Mouse (Mus musculus): Measurements from ENCODE around the gene Dscam. TPM values are rescaled to one million over a fixed set of nuclear protein-coding genes. Genes with fewer than 3 reads are reported as not detected.

The Dscam gene
- polyA plus RNA-seq, 1 experiment, result 0.13 TPM

DNA sequence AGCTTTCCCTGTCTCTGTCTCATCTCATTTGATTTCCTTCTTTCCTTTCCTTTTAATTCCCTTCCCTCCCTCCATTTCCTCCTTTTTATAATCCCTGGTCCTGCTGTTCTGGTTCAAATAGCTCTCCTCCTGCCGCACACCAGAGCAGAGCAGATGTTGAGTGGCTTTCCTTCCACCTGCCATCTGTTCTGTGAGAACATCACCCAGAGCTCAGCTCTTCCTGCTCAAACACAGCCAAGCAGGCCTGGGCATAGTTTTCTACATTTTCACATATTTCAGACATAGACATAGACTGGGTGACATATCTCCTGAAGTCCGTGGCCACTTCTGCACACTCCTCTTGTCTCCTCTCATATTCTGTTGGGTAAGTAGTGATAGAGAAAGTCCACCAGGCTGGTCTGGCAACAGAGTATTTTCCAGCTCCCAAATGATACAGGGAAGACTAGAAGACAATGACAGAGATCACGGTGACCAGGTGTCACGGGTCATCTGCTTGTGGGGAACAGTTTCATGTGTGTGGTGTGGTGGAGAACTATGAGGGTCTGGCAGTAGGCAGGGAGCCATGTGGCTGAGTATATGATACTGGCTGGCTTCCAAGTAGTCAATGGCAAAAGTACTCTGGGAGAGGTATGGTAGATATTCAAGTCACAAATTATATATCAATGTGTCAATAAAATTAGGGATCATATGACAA is 536.3 kb downstream of the Dscam start:
- TF ChIP-seq POLR2A (IDR thresholded peaks at IDR 0.05; ENCODE audit: insufficient read depth, low read length) (no peak), CTCF (IDR thresholded peaks at IDR 0.05; ENCODE audit: low read depth, low read length) (no peak), EP300 (IDR thresholded peaks at IDR 0.05; ENCODE audit: insufficient read depth, low read depth, low read length) (no peak)
- H3K9ac ChIP-seq (ENCODE audit: low read depth, poor library complexity, severe bottlenecking), result no peak overlapping the region
- no peak overlapping the region for H3K27ac ChIP-seq (ENCODE audit: insufficient read depth, low read length)
- H3K9me3 ChIP-seq (replicated peaks; ENCODE audit: control insufficient read depth, insufficient read depth, low read length, poor library complexity, severe bottlenecking), result no peaks in the 10 kb centered on the region
- H3K27me3 ChIP-seq (ENCODE audit: control insufficient read depth, insufficient read depth, low read length, poor library complexity, severe bottlenecking), result no peaks in the 10 kb centered on the region
- H3K4me3 ChIP-seq (ENCODE audit: low read depth, low read length), result no peak overlapping the region
- no peaks in the 10 kb centered on the region for H3K36me3 ChIP-seq (ENCODE audit: control insufficient read depth, insufficient read depth, low read length, poor library complexity, severe bottlenecking)
- H3K4me1 ChIP-seq (ENCODE audit: control insufficient read depth, insufficient read depth, low read length), result no peaks in the 10 kb centered on the region

DNA sequence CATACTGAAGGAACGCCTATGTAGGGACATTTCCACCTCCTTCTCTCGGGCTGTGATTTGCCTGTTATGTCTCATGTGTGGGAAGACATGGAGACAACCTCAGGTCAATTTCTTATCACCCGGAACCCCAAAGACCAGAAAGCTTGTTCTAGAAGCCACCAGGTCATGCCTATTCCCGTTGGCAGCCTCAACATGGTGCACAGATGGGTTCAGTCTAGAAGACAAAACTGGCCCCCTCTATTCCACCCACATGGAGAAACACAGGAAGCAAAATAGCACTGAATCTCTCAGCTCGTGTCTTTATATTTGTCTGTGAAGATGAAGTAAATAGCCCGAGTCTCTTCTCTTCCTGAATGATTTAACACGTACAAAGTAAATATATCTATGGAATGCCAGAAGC is 540.3 kb downstream of the Dscam start:
- no peak overlapping the region for H3K27ac ChIP-seq (ENCODE audit: insufficient read depth, low read length)
- no peak overlapping the region for H3K4me3 ChIP-seq (ENCODE audit: low read depth, low read length)
- no peaks in the 10 kb centered on the region for H3K27me3 ChIP-seq (ENCODE audit: control insufficient read depth, insufficient read depth, low read length, poor library complexity, severe bottlenecking)
- H3K36me3 ChIP-seq (ENCODE audit: control insufficient read depth, insufficient read depth, low read length, poor library complexity, severe bottlenecking), result no peaks in the 10 kb centered on the region
- H3K9ac ChIP-seq (ENCODE audit: low read depth, poor library complexity, severe bottlenecking), result no peak overlapping the region
- TF ChIP-seq CTCF (IDR thresholded peaks at IDR 0.05; ENCODE audit: low read depth, low read length) (no peak), POLR2A (IDR thresholded peaks at IDR 0.05; ENCODE audit: insufficient read depth, low read length) (no peak), EP300 (IDR thresholded peaks at IDR 0.05; ENCODE audit: insufficient read depth, low read depth, low read length) (no peak)
- H3K4me1 ChIP-seq (ENCODE audit: control insufficient read depth, insufficient read depth, low read length), result no peaks in the 10 kb centered on the region
- H3K9me3 ChIP-seq (replicated peaks; ENCODE audit: control insufficient read depth, insufficient read depth, low read length, poor library complexity, severe bottlenecking), result no peaks in the 10 kb centered on the region

DNA sequence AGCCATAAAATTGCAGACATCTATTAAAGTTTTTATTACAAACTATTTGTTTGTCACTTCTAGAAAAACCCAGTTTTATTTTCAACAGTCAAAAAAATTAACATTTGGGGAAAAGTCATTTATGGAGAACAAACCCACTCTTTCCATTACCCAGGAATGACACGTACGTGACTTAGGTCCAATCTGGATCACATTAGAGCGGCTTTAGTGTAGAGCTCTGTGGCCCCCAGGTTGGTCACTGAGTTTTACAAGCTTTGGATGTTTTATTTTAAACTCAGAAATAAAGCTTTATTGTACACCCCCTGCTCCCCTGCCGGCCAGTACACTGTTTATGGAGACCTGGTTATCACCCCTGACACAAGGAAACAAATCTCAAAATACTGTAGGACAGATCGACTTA is 540.9 kb downstream of the Dscam start:
- Histone ChIP-seq H3K9me3 (replicated peaks; ENCODE audit: control insufficient read depth, insufficient read depth, low read length, poor library complexity, severe bottlenecking) (no peaks in the 10 kb centered on the region), H3K36me3 (ENCODE audit: control insufficient read depth, insufficient read depth, low read length, poor library complexity, severe bottlenecking) (no peaks in the 10 kb centered on the region), H3K9ac (ENCODE audit: low read depth, poor library complexity, severe bottlenecking) (no peak overlapping the region), H3K4me3 (ENCODE audit: low read depth, low read length) (no peak overlapping the region), H3K4me1 (ENCODE audit: control insufficient read depth, insufficient read depth, low read length) (no peaks in the 10 kb centered on the region), H3K27ac (ENCODE audit: insufficient read depth, low read length) (no peak overlapping the region), H3K27me3 (ENCODE audit: control insufficient read depth, insufficient read depth, low read length, poor library complexity, severe bottlenecking) (no peaks in the 10 kb centered on the region)
- TF ChIP-seq CTCF (IDR thresholded peaks at IDR 0.05; ENCODE audit: low read depth, low read length), result no peak
- TF ChIP-seq EP300 (IDR thresholded peaks at IDR 0.05; ENCODE audit: insufficient read depth, low read depth, low read length), result no peak
- TF ChIP-seq POLR2A (IDR thresholded peaks at IDR 0.05; ENCODE audit: insufficient read depth, low read length), result no peak

DNA sequence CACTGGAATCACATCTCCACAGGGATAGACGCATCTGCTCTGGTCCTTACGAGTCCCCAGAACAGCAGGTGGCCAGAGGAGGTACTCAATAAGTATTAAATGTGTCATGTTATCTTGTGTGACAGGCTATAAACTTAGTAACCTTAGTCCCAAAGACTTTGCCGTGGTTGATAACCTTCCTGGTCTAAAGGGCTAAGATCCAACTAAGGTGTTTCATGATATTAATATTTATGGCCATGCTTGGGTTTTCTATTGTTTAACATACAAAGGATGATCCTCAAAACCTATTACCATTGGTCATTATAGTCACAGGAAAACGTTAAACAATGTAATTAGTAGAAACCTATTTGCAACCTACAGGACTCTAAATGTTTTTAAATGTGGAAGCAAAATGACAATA is 545.1 kb downstream of the Dscam start:
- Histone ChIP-seq H3K4me1 (ENCODE audit: control insufficient read depth, insufficient read depth, low read length) (no peaks in the 10 kb centered on the region), H3K9me3 (replicated peaks; ENCODE audit: control insufficient read depth, insufficient read depth, low read length, poor library complexity, severe bottlenecking) (no peaks in the 10 kb centered on the region), H3K27me3 (ENCODE audit: control insufficient read depth, insufficient read depth, low read length, poor library complexity, severe bottlenecking) (no peaks in the 10 kb centered on the region), H3K36me3 (ENCODE audit: control insufficient read depth, insufficient read depth, low read length, poor library complexity, severe bottlenecking) (no peaks in the 10 kb centered on the region), H3K4me3 (ENCODE audit: low read depth, low read length) (no peak overlapping the region), H3K27ac (ENCODE audit: insufficient read depth, low read length) (no peak overlapping the region), H3K9ac (ENCODE audit: low read depth, poor library complexity, severe bottlenecking) (no peak overlapping the region)
- TF ChIP-seq CTCF (IDR thresholded peaks at IDR 0.05; ENCODE audit: low read depth, low read length) (no peak), POLR2A (IDR thresholded peaks at IDR 0.05; ENCODE audit: insufficient read depth, low read length) (no peak), EP300 (IDR thresholded peaks at IDR 0.05; ENCODE audit: insufficient read depth, low read depth, low read length) (no peak)

GRCm38 (mm10) chr16:96624570-96625411 is 545.8 kb downstream of the Dscam start:
- Histone ChIP-seq H3K4me1 (ENCODE audit: control insufficient read depth, insufficient read depth, low read length) (no peaks in the 10 kb centered on the region), H3K9me3 (replicated peaks; ENCODE audit: control insufficient read depth, insufficient read depth, low read length, poor library complexity, severe bottlenecking) (no peaks in the 10 kb centered on the region), H3K9ac (ENCODE audit: low read depth, poor library complexity, severe bottlenecking) (no peak overlapping the region), H3K36me3 (ENCODE audit: control insufficient read depth, insufficient read depth, low read length, poor library complexity, severe bottlenecking) (no peaks in the 10 kb centered on the region), H3K4me3 (ENCODE audit: low read depth, low read length) (no peak overlapping the region), H3K27ac (ENCODE audit: insufficient read depth, low read length) (no peak overlapping the region), H3K27me3 (ENCODE audit: control insufficient read depth, insufficient read depth, low read length, poor library complexity, severe bottlenecking) (no peaks in the 10 kb centered on the region)
- no peak for TF ChIP-seq CTCF (IDR thresholded peaks at IDR 0.05; ENCODE audit: low read depth, low read length)
- TF ChIP-seq EP300 (IDR thresholded peaks at IDR 0.05; ENCODE audit: insufficient read depth, low read depth, low read length), result no peak
- no peak for TF ChIP-seq POLR2A (IDR thresholded peaks at IDR 0.05; ENCODE audit: insufficient read depth, low read length)

DNA sequence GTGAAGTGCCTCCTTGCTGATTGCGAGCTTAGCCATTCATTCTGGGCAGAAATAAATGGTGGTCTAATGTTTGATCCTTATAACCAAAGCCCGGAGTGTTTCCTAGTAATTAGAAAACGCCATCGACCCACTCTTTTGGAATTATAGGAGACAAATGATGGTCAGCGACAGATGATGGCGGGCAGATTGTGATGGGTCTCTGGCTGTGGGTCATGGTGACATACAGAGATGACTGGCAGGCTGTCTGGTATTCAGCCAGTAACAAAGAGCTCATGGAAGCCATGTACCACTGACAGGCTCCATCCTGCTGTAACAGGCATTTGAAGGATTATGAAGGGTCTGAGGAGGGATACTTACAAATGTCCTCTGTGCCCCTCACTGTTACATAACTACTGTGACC is 549.7 kb downstream of the Dscam start:
- H3K27ac ChIP-seq (ENCODE audit: insufficient read depth, low read length), result no peak overlapping the region
- TF ChIP-seq CTCF (IDR thresholded peaks at IDR 0.05; ENCODE audit: low read depth, low read length) (no peak), POLR2A (IDR thresholded peaks at IDR 0.05; ENCODE audit: insufficient read depth, low read length) (no peak), EP300 (IDR thresholded peaks at IDR 0.05; ENCODE audit: insufficient read depth, low read depth, low read length) (no peak)
- no peaks in the 10 kb centered on the region for H3K36me3 ChIP-seq (ENCODE audit: control insufficient read depth, insufficient read depth, low read length, poor library complexity, severe bottlenecking)
- no peaks in the 10 kb centered on the region for H3K9me3 ChIP-seq (replicated peaks; ENCODE audit: control insufficient read depth, insufficient read depth, low read length, poor library complexity, severe bottlenecking)
- no peaks in the 10 kb centered on the region for H3K4me1 ChIP-seq (ENCODE audit: control insufficient read depth, insufficient read depth, low read length)
- H3K27me3 ChIP-seq (ENCODE audit: control insufficient read depth, insufficient read depth, low read length, poor library complexity, severe bottlenecking), result no peaks in the 10 kb centered on the region
- no peak overlapping the region for H3K4me3 ChIP-seq (ENCODE audit: low read depth, low read length)
- H3K9ac ChIP-seq (ENCODE audit: low read depth, poor library complexity, severe bottlenecking), result no peak overlapping the region
